In genomic region chr2:94363821-94364220, GRCm38 (mm10) we compare ENCODE assay signal across 12 mouse cellular contexts. TPM values are rescaled to one million over a fixed set of nuclear protein-coding genes. Genes with fewer than 3 reads are reported as not detected.
DNase-seq lines count a peak whose midpoint lies in the region.
"Had no signal": no experiment of that assay in that cellular context is flagged by ENCODE, and none has a peak within 500 bp of the region (broad histone marks: within the 10 kb centered on the region; RNA-seq: fewer than 3 reads in every experiment).

No protein-coding gene starts in this region.

- DNase-seq in adrenal gland, adult 2 months = peak; percentile 54
- DNase-seq in adrenal gland, adult 18-20 months (ENCODE audit: low spot score in 2 of 2) = no peak
- DNase-seq in adrenal gland, postnatal 14 days = peak; percentile 18
- no peak for DNase-seq in adrenal gland, adult 8-10 months
- DNase-seq in adrenal gland, postnatal 36 days = peak; percentile 35 to 40
- no peak for DNase-seq in layer of hippocampus, postnatal 10 days (ENCODE audit: low spot score in 2 of 2)
- DNase-seq: cerebellum, adult 11-12 months; cerebellum, adult 2 months; cerebellum, adult 9-10 months; cerebellum, postnatal 10 days; cerebellum, postnatal 25 days; forebrain, postnatal 0 days had no signal

RNA-seq across cellular contexts. Expression of gene Ttc17, which starts 42.7 kb away (rescaled TPM):
- total RNA-seq in adrenal gland, adult 2 months (2021) = 10 to 100 TPM; 31.5 to 57.4 TPM
- polyA plus RNA-seq in adrenal gland, adult 2 months (2012; rRNA removed) = 14.0 and 18.0 TPM in 2 replicates
- 10 to 100 TPM; 30.5 to 48.7 TPM for total RNA-seq in adrenal gland, adult 18-20 months (2021)
- total RNA-seq in adrenal gland, postnatal 14 days (2021) = 32.2 and 33.2 TPM in 2 replicates
- 10 to 100 TPM; 38.5 to 48.4 (median 41.7) TPM for total RNA-seq in adrenal gland, adult 8-10 months (2022)
- 10 to 100 TPM; 34.7 to 40.7 TPM for total RNA-seq in adrenal gland, postnatal 36 days (2021)
- 10 to 100 TPM; 32.6 to 32.7 TPM for total RNA-seq in layer of hippocampus, postnatal 10 days (2021)

Comparison
In these comparisons a context has a peak if more than half of its experiments do, and no peak if none do; other contexts are left out.
1. DNase-seq: peak in adrenal gland, adult 2 months (single experiment), adrenal gland, postnatal 14 days (single experiment) and adrenal gland, postnatal 36 days (2 of 2); none in adrenal gland, adult 18-20 months (0 of 2), adrenal gland, adult 8-10 months (single experiment) and layer of hippocampus, postnatal 10 days (0 of 2).